In genomic region chr3:129470088-129470487, GRCm38 (mm10) we compare ENCODE assay signal across 18 mouse cellular contexts.
DNase-seq lines count a peak whose midpoint lies in the region; ATAC-seq lines count a peak whose summit lies in the region.
"Had no signal": no experiment of that assay in that cellular context is flagged by ENCODE, and none has a peak within 500 bp of the region (broad histone marks: within the 10 kb centered on the region; RNA-seq: fewer than 3 reads in every experiment).

No protein-coding gene starts in this region.

- ATAC-seq in CD4-positive, CD25-positive, alpha-beta regulatory T cell, adult 4 months, result peak; percentile 49
- peak; percentile 89 for ATAC-seq in common myeloid progenitor, adult 5-6 weeks (replicated peaks; ENCODE audit: low read depth, poor library complexity, severe bottlenecking)
- peak; percentile 89 for ATAC-seq in megakaryocyte progenitor cell, adult 5-6 weeks (replicated peaks; ENCODE audit: poor library complexity)
- ATAC-seq: forebrain, embryonic 13.5 days; midbrain, embryonic 13.5 days; Patski had no signal

- peak; percentile 36 for DNase-seq in thymus, postnatal 0 days (ENCODE audit: low spot score)
- DNase-seq in thymus, postnatal 10 days (ENCODE audit: low spot score in 2 of 2), result no peak
- DNase-seq in adrenal gland, adult 18-20 months (ENCODE audit: low spot score in 2 of 2), result no peak
- DNase-seq in c-Kit-positive CD71-positive TER-119-positive erythroid progenitor cells, embryonic 14.5 days (ENCODE audit: low spot score), result no peak
- DNase-seq: adrenal gland, adult 8-10 months; cerebellum, adult 8-10 months; cerebellum, postnatal 36 days; heart, adult 18-20 months; heart, postnatal 14 days; kidney, adult 2 months; layer of hippocampus, postnatal 36 days; thymus, adult 18-20 months had no signal
